Mouse (Mus musculus): ENCODE data around the gene Sgms2. TPM values are rescaled to one million over a fixed set of nuclear protein-coding genes. Genes with fewer than 3 reads are reported as not detected.
"Not testable (repeated sequence)": the region's sequence is repeated elsewhere in the genome, so short reads cannot be mapped to it uniquely, and the experiment has no call there.

The Sgms2 gene
- polyA plus RNA-seq, 1 experiment: 6.9 TPM

DNA sequence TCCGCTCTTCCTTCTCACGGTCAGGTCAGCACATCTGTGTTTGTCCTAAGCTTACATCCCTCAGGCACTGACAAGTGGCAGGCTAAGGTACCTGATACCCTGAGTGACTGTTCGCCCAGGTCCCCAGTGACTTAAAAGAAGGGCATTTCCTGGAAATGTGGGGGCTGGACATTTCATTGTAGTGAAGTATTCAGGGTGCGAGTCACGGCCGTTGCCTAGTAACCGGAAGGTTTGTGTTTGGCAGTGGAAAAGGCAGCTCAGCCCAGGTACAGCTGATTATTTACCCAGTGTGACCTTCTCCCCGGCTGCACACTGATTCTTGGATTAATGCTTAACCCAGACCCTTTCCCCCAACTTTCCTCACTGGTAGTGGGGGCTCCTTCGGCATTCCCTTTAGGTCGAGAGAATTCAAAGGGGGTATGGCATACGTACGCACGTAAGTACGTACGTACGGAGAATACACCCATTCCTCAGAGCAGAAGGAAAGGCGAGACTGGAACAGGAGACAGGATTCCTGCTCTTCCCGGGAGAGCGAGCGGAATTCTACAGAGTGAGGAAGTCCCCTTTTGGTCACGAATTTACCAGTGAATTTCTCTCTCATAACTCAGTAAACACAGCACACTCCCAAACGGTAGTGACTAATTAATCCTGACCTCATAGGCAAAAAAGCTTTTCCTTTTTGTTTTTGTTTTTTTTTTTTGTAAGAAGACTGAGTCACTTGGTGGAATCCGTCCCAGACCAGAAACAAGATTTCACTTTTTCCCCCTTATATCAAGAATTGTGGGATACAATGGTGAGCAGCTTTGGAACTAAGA is 126.4 kb downstream of the Sgms2 start:
- DNase-seq (ENCODE audit: low read depth, low spot score): no peak
- 22% methylated on average over 23 of the region's 23 CpGs for WGBS

DNA sequence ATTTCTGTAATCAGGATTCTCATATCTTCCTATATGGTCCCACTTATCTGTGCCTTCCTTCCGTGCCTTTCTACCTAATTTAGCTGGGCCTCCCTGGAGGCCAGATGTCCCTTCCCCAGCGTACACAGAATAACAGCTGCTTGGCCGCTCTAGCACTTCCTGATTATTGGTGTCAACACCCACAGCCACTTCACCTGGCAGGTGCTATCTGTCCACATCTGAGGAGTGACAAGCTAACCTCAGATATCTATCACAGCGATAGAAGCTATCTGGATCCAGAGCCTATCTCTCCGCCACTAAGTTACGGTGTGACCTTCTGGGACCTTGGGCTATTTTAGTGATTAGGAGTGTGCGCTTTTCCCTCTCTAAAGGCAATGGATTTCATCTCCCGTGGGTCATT is 127.0 kb downstream of the Sgms2 start:
- DNase-seq (ENCODE audit: low read depth, low spot score): no peak
- WGBS: 22% methylated on average over 8 of the region's 8 CpGs

DNA sequence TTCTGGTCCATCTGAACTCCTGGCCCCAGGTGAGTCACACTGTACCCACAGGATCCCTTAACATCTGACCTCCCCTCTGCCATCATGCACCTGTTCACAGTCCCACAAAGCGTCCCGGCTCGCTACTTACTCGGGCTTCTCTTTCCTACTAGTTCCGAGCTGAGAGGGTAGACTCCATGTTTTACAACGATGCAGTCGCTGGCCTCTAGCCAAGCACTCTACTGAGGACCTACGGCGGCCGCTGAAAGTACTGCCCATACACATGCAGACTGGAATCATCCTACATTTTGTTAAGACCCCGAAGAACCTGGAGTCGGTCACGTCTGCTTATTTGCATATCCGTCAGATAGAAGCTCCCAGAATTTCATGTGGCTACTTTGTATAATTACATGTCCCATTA is 127.6 kb downstream of the Sgms2 start:
- DNase-seq (ENCODE audit: low read depth, low spot score): no peak
- 37% methylated on average over 14 of the region's 14 CpGs for WGBS

DNA sequence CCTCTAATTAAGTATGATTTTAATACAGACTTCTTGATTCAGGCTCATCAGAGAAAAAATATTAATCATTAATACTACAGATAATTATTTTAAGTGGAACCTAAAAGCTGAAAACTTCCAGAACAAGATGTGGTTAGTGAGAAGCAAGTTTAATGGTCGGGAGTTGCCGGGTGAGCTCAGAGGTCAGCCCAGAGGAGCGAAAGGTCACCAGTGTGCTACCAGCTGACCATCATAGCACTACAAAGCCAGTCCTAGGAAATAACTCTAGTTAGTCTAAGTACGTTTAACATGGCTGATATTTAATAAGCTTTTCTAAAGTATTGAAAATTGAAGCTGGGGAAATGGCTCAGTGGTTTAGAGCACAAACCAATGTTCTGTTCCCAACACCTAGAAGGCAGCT is 129.3 kb downstream of the Sgms2 start:
- WGBS: 82% methylated on average over 4 of the region's 4 CpGs
- DNase-seq (ENCODE audit: low read depth, low spot score): no peak

DNA sequence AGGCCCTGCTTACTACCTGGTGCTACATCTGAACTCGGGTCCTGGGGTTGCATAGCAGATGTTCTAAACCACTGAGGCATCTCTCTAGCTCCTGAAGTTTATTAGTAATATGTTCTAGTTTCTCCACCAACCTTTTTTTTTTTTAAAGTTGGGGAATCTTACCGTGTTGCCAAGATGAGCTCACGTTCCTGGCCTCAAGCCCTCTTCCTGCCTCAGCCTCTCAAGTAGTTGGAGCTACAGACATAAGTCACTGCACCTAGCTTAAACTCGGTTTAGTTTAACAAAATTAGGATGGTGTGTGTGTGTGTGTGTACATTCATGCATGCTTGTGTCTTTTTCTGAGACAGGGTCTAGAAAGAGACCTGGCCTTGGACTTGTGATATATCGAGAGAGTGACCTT is 132.2 kb downstream of the Sgms2 start:
- 67% methylated on average over 5 of the region's 5 CpGs for WGBS
- DNase-seq (ENCODE audit: low read depth, low spot score): no peak

DNA sequence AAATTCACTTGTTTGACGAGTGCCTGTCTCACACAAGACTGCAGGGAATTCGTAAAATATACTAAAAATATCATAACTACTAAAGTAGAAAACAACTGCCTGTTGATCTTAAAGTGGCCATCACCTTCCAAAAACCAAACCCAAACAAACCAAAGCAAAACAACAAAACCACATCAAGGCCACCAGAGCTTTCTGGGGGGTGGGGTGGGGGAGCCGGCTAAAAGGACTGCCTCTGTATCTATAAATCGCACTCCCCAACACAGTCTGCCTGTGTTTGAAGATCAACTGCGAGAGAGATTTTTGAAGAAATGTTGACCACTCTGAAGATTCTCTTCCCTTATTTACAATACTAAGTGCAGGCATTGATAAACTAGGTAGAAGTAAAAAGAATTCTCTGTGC is 133.0 kb downstream of the Sgms2 start:
- 83% methylated on average over 5 of the region's 5 CpGs for WGBS
- DNase-seq (ENCODE audit: low read depth, low spot score): no peak

DNA sequence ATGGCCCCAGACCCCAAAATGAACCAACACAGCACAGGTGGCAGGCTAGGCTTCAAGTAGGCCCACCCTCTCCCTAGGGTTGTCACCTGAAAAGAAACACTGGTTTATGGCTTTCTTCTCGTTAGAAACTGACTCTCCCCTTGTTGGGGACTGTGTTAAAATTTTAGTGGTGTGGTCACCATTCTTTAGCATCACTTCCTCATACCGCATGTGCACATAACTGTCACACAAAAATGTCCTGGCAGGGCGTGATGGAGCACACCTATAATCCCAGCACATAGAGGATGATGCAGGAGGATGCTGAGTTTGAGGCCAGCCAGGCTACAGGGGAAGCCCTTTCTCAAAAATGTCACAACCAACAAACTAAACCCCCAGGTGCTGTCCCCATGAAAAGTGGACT is 133.6 kb downstream of the Sgms2 start:
- WGBS: 50% methylated on average over 3 of the region's 3 CpGs
- no peak for DNase-seq (ENCODE audit: low read depth, low spot score)

DNA sequence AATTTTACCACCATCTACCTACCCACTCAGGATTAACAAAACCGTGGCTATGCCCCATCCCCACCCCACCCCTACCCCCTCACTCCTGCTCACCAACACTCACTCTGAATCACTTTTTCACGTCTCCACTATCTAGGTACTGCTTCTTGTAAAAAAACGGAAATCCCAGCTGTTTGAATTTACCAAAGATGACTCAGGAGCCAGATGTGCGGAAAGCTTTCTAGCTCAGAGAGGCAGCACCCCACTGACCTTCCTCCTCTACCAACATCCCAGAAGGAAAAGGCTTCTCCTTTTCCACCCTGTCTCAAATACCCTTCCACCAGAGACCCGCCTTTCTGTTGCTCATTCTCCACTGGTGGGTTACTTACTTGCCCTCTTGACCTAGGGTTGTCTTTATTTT is 135.2 kb downstream of the Sgms2 start:
- no peak for DNase-seq (ENCODE audit: low read depth, low spot score)
- 53% methylated on average over 5 of the region's 5 CpGs for WGBS

DNA sequence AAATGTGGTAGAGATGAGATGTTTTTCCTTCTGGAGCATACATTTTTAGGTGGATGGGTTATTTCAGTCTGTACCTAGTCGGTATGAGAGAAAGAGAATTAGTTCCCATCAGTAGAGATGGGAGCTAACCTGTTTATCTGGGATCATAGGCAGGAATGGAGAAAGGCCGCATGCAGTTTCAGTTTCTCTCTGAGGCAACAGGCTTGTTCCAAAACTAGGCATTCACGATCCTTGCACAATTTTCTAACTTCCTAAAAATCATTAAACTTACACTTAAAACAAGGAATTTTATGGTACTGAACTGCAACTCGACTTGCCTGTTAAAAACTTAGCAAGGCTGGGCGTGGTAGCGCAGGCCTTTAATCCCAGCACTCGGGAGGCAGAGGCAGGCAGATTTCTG is 140.7 kb downstream of the Sgms2 start:
- DNase-seq (ENCODE audit: low read depth, low spot score): no peak
- 79% methylated on average over 7 of the region's 7 CpGs for WGBS

DNA sequence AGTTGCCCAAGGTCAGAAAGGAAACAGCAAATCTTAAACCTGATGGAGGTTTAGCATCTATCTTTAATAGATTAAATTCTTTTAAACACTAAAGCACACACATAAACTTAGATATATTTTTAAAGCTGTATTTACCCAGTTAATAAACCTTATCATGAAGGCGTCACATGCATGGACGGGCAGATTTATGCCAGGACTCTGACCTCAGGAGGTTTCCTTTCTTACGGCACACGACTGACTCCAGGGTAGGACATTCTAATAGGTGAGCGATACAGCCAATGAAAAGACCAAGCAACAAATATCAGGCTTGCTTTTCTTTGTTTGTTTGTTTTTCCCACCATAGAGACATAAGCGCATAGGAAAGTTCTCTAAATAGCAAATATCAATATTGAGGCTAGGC is 142.2 kb downstream of the Sgms2 start:
- 33% methylated on average over 6 of the region's 6 CpGs for whole genome bisulfite sequencing
- no peak for DNase-seq (ENCODE audit: low read depth, low spot score)

DNA sequence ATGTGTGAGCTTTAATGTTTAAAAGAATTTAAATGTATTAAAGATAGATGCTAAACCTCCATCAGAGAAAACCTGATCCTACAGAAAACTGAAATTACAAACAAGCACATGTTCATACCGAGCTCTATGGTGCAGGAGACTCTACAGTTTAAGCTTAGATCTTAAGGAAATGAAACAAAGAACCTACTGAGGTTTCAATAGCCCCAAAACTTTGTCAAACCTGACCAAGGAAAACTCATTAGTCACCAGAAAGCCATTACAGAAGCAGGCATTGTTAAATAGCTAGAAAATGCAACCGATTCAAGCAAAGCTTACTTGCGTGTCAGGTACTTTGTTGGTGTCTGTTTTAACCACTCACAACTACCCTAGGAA is 142.6 kb downstream of the Sgms2 start:
- WGBS: 29% methylated on average over 3 of the region's 3 CpGs
- DNase-seq (ENCODE audit: low read depth, low spot score): no peak

DNA sequence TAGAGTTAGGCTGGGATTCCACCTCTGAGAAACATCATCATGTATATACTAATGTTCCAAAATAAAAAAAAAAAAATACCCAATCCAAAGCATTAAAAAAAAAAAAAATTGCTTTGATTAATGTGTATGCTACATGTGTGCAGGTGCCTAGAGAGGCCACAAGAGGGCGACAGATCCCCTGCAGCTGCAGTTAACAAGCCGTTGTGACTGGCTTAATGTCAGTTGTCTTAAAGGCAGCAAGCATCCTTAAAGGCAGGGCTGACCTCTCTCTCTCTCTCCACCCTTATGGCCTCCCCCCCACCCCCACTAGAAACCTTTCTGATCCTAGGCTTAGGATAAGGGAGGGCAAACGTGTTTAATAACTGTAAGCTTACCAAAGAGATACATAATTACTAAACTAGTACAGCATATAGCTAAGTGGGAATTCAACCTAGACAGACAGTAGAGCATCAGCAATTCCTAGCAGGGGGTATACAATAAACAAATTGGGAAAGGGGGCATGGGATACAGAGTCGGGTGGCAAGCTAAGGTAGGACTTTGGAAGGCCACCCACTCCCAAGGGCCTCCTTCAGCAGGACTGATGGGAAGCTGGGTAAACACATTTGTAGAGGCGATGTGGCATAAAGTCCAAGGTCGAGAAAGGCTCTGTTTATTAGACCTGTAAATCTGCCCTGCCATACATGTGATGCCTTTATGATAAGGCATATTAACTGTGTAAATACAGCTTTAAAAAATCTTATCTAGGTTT is 143.2 kb downstream of the Sgms2 start:
- 17% methylated on average over 6 of the region's 6 CpGs for WGBS

DNA sequence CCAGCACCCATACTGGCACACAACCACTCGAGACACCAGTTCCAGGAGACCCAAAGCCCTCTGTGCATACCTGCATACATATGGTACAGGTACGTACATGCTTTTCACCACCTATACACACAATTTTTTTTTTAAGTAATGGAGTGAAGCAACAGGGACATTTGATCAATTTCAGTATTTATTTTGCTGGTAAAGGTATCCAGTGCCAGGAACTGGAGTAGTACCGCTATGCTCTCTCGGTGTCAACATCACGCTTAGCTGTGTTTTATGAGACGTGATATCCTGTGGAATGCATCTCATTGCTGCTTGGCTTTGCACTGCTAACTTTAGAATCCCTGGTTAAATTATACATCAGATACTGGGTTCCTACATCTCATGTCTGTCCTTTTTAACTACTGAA is 145.3 kb downstream of the Sgms2 start:
- DNase-seq (ENCODE audit: low read depth, low spot score): no peak

More for the DNA sequence above, 143.2 kb downstream of the Sgms2 start:
- DNase-seq (ENCODE audit: low read depth, low spot score): no peak

DNA sequence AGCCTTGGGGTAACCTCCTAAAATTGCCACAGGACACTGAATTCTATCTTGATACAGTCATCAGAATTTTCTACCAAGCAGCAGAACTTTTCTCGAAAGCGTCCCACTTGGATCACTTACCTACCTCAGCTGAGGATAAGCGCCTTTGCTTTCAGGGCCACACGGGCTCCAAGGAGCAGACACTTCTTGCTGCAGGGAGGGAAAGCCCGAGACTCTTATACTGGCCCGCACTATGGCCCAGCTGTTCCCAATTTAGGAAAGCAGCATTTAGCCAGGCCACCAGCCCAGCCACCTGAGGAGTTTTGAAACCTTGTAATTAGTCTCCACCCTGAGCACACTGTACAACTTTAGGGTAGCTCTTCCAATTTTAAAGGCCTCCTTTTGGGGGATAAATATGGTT is 147.9 kb downstream of the Sgms2 start:
- DNase-seq (ENCODE audit: low read depth, low spot score): no peak
- WGBS: 34% methylated on average over 6 of the region's 6 CpGs

More for the DNA sequence above, 145.3 kb downstream of the Sgms2 start:
- WGBS: 85% methylated on average over 6 of the region's 6 CpGs

DNA sequence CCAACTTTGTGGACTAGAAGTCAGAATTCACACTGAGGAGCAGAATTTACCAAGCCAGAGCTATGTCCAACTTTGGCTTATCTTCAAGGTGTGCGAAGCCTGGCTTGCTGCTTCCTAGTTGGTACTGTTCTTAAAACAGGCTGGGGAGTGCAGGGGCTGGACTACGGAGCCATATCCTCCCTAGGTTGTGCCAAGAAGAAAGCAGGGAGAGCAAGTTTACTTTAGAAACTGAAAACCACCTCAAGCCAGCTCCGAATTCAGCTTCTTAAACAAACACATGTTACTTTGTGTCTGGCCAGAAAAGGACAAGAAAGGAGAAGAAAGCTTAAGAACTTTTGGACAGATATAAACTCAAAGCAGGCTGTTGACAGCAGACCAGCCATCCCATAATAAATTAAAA is 150.3 kb downstream of the Sgms2 start:
- DNase-seq (ENCODE audit: low read depth, low spot score): no peak
- 13% methylated on average over 3 of the region's 3 CpGs for WGBS

DNA sequence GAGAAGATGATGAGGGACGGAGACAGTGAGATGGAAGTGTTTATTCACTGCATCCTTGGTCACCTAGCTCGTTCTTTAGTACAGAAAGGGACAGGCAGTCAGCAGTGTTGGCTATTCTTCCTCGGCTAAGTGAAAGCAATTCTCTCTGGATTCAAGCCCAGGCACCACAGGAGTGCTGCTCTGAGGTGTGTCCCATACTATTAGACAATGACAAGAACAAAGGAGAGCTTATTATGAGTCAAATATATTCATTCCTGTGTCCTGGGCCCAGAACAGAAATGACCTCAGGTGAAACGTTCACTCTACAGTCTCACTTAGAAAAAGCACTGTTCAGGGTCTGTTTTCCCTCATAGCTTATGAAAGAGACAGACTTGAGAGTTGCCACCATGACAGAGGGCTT is 151.9 kb downstream of the Sgms2 start:
- WGBS: 26% methylated on average over 4 of the region's 4 CpGs
- DNase-seq (ENCODE audit: low read depth, low spot score): no peak

DNA sequence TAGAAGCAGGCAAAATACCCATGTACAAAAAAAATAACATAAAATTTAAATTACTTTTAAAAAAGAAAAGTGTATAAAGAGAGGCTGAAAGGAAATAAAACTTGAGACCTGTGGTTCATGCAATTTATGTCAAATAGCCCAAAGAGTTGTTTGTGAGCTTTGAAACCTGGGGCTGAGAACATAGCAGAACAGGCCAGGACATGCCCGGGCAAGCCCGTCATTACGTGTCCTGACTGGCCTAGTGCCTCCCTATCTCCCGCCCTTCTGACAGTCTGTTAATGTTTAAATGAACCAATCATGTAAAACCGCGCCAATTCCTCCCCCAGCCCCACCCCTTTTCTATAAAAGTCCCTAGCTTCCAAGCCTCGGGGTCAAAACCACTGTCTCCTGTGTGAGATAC is 153.5 kb downstream of the Sgms2 start:
- 78% methylated on average over 7 of the region's 7 CpGs for WGBS
- not testable (repeated sequence) for DNase-seq (ENCODE audit: low read depth, low spot score)

DNA sequence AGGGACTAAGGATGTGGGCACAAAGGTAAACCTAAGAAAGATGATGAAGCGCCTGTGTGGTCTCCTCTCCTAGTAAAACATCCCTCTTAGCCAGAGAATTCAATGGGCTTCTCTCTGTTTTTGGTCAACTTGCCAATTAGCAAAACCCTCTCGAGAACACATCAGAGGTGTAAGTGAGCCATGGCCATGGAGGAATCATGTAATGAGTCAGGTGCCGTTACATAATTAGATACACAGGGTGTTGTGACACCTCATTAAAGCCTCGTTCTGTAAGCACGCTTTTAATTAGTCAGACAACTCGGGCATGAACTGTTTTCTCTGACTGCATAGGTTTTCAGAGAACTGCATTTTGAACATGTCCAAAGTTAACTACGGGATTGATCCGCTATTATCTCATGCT is 154.6 kb downstream of the Sgms2 start:
- DNase-seq (ENCODE audit: low read depth, low spot score): no peak
- WGBS: 89% methylated on average over 8 of the region's 8 CpGs

DNA sequence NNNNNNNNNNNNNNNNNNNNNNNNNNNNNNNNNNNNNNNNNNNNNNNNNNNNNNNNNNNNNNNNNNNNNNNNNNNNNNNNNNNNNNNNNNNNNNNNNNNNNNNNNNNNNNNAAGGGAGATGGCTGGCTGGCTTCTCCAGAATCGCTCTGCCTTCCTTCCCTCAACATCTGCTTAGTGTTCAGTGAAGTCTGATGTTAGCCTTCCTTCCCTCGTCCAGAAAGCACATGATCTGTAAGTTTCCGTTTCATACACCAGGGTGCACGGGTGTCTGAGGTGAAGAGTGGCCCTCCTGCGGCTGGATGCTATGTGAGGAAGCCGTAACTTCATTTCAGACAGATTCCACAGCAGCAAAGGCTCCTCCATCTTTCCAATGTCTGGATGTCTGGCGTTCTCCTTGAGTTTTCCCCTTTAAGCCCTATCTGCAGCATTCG is 156.1 kb downstream of the Sgms2 start:
- peak; percentile 59 for DNase-seq (ENCODE audit: low read depth, low spot score)
- WGBS: 30% methylated on average over 8 of the region's 8 CpGs

DNA sequence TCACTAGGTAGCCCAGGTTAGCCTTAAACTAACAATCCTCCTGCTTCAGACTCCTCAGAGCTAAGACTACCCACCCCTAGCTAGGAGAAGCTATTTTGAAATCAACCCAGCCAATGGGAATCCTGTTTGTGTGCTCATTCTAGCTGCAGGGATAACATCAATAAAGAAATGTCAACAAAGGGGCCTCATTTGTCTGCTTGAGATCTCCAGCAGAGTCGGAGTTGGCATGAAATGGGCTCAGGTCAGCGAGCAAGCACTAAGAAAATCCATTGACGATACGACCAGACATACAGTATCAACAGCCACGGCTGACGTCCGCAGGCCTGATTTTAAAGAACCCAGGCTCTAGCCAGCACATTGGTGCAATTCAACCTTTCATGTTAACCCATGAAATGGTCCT is 164.0 kb downstream of the Sgms2 start:
- no peak for DNase-seq (ENCODE audit: low read depth, low spot score)
- 52% methylated on average over 7 of the region's 7 CpGs for WGBS

DNA sequence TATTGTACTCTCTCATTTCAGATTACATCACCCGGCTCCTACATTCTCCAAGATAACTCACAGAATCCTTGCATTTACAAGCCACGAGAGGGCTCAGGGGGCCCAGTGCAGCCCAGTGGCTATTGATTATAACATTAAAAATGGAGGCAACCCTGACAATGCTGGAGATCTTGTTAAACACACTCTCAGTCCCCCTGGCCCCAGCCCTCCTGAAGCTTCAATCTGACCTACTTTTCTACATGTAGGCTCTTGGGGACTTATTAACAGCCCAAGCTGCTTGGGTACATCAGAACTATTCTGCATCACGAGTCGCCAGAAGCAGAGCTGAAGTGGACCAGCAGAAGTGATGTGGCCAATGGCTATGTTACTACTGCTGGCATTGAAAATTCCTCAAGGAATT is 164.6 kb downstream of the Sgms2 start:
- DNase-seq (ENCODE audit: low read depth, low spot score): no peak
- WGBS: 92% methylated on average over 4 of the region's 4 CpGs
